Mouse (Mus musculus) MEL (cell line): ENCODE results near the gene Minos1.

Source experiments
- CTCF ChIP-seq, 3 experiments: IDR thresholded peaks in 2 of 3; conservative IDR thresholded peaks in 1 of 3; 2 replicates each; pipeline ENCODE4 v1.5.1; 2011 to 2012; ENCODE audit warnings: low read length in 3 of 3, low read depth in 2 of 3, mild to moderate bottlenecking in 2 of 3, improper control_type of control experiment in 1 of 3, inconsistent platforms in 1 of 3, mixed read lengths in 1 of 3, moderate library complexity in 1 of 3; ENCODE audit not compliant: control insufficient read depth in 1 of 3, insufficient read depth in 1 of 3, poor library complexity in 1 of 3, severe bottlenecking in 1 of 3
- EP300 ChIP-seq, 2 experiments: IDR thresholded peaks; 2 replicates each; pipeline ENCODE4 v1.6.1; 2011; ENCODE audit warnings: improper control_type of control experiment in 2 of 2, low read length in 2 of 2, low read depth in 1 of 2, mild to moderate bottlenecking in 1 of 2
- GATA1 ChIP-seq: IDR thresholded peaks from 2 replicates; pipeline ENCODE4 v1.6.1; 2011; ENCODE audit warnings: low read depth, low read length, improper control_type of control experiment
- KAT2A ChIP-seq: conservative IDR thresholded peaks from 2 replicates; pipeline ENCODE4 v1.6.1; 2012; ENCODE audit warnings: low read depth, low read length, improper control_type of control experiment, inconsistent platforms
- MEF2A ChIP-seq: IDR thresholded peaks from 2 replicates; pipeline ENCODE4 v1.6.1; 2014; ENCODE audit warnings: low read depth, mild to moderate bottlenecking, inconsistent platforms, low read length, improper control_type of control experiment; ENCODE audit not compliant: poor library complexity, insufficient replicate concordance, severe bottlenecking; ENCODE audit errors: extremely low read depth
- POLR2A ChIP-seq, 2 experiments: IDR thresholded peaks; 2 replicates each; pipeline ENCODE4 v1.6.1; 2011 to 2012; ENCODE audit warnings: low read length in 2 of 2, mild to moderate bottlenecking in 2 of 2, control low read depth in 1 of 2, improper control_type of control experiment in 1 of 2, low read depth in 1 of 2, moderate library complexity in 1 of 2; ENCODE audit not compliant: control insufficient read depth in 1 of 2, insufficient read depth in 1 of 2, poor library complexity in 1 of 2
- POLR2AphosphoS5 ChIP-seq: IDR thresholded peaks from 2 replicates; pipeline ENCODE4 v1.6.1; 2012; ENCODE audit warnings: low read depth, borderline replicate concordance, mild to moderate bottlenecking, inconsistent platforms, low read length, moderate library complexity, mixed read lengths
- SIN3A ChIP-seq: IDR thresholded peaks from 2 replicates; pipeline ENCODE4 v1.6.1; 2012; ENCODE audit warnings: low read length, improper control_type of control experiment, inconsistent platforms
- ZMIZ1 ChIP-seq: IDR thresholded peaks from 2 replicates; pipeline ENCODE4 v1.6.1; 2012; ENCODE audit warnings: low read depth, mild to moderate bottlenecking, inconsistent platforms, low read length, improper control_type of control experiment, moderate library complexity

DNA sequence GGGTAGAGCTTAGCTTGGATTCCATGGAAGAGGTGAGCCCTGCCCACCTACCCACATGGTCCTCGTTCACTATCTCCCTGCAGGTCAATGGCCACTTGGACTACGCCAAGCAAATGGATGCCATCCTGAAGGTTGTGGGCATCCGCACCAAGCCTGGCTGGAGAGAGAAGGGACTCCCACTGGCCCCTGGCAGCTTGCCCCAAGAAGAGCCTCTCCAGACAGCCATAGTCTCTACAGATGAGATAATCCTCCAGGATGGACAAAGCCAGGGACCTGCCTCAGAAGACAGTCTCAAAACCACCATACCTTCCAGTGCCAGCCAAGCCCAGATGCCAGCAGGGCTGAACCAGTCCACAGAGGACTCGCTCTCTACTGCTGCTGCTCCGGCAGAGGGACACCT is 72.9 kb downstream of the Minos1 start:
- TF ChIP-seq MEF2A (no peak), POLR2AphosphoS5 (no peak), POLR2A (IDR thresholded peaks at IDR 0.05; ENCODE audit: control insufficient read depth in 1 of 2, insufficient read depth in 1 of 2, low read depth in 1 of 2, low read length in 2 of 2, poor library complexity in 1 of 2) (no peak), EP300 (IDR thresholded peaks at IDR 0.05; ENCODE audit: low read depth in 1 of 2, low read length in 2 of 2) (no peak), SIN3A (no peak), GATA1 (no peak), KAT2A (no peak), CTCF (IDR thresholded peaks at IDR 0.05 in 2 of 3, conservative IDR thresholded peaks at IDR 0.05 in 1 of 3; ENCODE audit: control insufficient read depth in 1 of 3, insufficient read depth in 1 of 3, low read depth in 2 of 3, low read length in 3 of 3, poor library complexity in 1 of 3, severe bottlenecking in 1 of 3) (no peak), ZMIZ1 (no peak)
